Mouse (Mus musculus): Measurements from ENCODE around the gene Defa33.
"Not testable (repeated sequence)": the region's sequence is repeated elsewhere in the genome, so short reads cannot be mapped to it uniquely, and the experiment has no call there.

The Defa33 gene

DNA sequence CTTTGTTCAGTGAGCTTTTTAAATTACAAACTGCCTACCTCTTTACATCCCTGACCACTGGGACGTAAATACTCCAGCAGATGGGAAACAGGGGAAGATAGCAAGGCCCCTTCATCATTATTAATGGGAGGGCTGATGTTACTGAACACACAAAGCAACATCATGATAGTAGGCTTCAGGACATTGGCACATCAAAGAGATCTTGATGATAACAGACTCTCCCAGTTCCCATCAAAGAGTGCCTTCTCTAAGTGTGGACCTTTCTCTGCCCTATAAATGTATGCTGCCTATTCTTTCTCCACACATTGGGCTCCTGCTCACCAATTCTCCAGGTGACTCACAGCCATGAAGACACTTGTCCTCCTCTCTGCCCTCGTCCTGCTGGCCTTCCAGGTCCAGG, at the start of gene Defa33:
Gene Defa33, plus strand, starts transcription at position 301 of the 400 bp plus-strand sequence.
- not testable (repeated sequence) for DNase-seq (ENCODE audit: low read depth)

DNA sequence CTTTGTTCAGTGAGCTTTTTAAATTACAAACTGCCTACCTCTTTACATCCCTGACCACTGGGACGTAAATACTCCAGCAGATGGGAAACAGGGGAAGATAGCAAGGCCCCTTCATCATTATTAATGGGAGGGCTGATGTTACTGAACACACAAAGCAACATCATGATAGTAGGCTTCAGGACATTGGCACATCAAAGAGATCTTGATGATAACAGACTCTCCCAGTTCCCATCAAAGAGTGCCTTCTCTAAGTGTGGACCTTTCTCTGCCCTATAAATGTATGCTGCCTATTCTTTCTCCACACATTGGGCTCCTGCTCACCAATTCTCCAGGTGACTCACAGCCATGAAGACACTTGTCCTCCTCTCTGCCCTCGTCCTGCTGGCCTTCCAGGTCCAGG, 13.4 kb upstream of the Defa33 start, which contains the start of gene Defa2:
Gene Defa2, plus strand, starts transcription at position 301 of the 400 bp plus-strand sequence.
- DNase-seq (ENCODE audit: low read depth), result not testable (repeated sequence)

DNA sequence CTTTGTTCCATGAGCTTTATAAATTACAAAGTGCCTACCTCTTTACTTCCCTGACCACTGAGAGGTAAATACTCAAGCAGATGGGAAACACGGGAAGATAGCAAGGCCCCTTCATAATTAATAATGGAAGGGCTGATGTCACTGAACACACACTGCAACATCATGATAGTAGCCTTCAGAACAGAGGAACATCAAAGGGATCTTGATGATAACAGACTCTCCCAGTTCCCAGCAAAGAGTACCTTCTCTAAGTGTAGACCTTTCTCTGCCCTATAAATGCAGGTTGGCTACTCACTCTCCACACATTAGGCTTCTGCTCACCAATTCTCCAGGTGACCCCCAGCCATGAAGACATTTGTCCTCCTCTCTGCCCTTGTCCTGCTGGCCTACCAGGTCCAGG, 35.5 kb downstream of the Defa33 start, which contains the start of gene Defa36:
Gene Defa36, plus strand, starts transcription at position 301 of the 400 bp plus-strand sequence.
- not testable (repeated sequence) for DNase-seq (ENCODE audit: low read depth)
